Comparison of ENCODE assay signal across 8 mouse cellular contexts in genomic region chr9:51441773-51442381, GRCm38 (mm10).
DNase-seq lines count a peak whose midpoint lies in the region; ATAC-seq lines count a peak whose summit lies in the region.

No protein-coding gene starts in this region.

- 0 out of 2 replicates have a peak, but pooled peaks cover 3% of the 10 kb centered on the region for H3K4me1 ChIP-seq in forebrain, embryonic 15.5 days
- no peaks in the 10 kb centered on the region for H3K4me1 ChIP-seq in forebrain, embryonic 13.5 days
- H3K4me1 ChIP-seq in neural tube, embryonic 13.5 days (replicated peaks): peaks cover 17% of the 10 kb centered on the region

- no peak for ATAC-seq in forebrain, embryonic 15.5 days (replicated peaks)
- ATAC-seq in forebrain, embryonic 13.5 days: no peak
- peak; percentile 96 for ATAC-seq in frontal cortex, adult (ENCODE audit: low TSS enrichment)
- ATAC-seq in neural tube, embryonic 13.5 days (ENCODE audit: low read depth): peak; percentile 86

- H3K4me2 ChIP-seq in forebrain, embryonic 15.5 days (replicated peaks): no peak overlapping the region
- no peak overlapping the region for H3K4me2 ChIP-seq in forebrain, embryonic 13.5 days
- peak overlapping the region; percentile 21 for H3K4me2 ChIP-seq in neural tube, embryonic 13.5 days

- peak; percentile 61 for DNase-seq in layer of hippocampus, adult 9-11 months
- no peak for DNase-seq in ovary, adult 18-20 months (ENCODE audit: low spot score)
- no peak for DNase-seq in thymus, postnatal 14 days
- DNase-seq in ovary, postnatal 14 days (ENCODE audit: low spot score): no peak

- no peak overlapping the region for H3K9ac ChIP-seq in forebrain, embryonic 15.5 days (replicated peaks)
- H3K9ac ChIP-seq in forebrain, embryonic 13.5 days: no peak overlapping the region
- no peak overlapping the region for H3K9ac ChIP-seq in neural tube, embryonic 13.5 days

- H3K36me3 ChIP-seq in forebrain, embryonic 15.5 days: no peaks in the 10 kb centered on the region
- H3K36me3 ChIP-seq in forebrain, embryonic 13.5 days (ENCODE audit: poor library complexity, severe bottlenecking): no peaks in the 10 kb centered on the region
- H3K36me3 ChIP-seq in neural tube, embryonic 13.5 days: no peaks in the 10 kb centered on the region

- no peaks in the 10 kb centered on the region for H3K9me3 ChIP-seq in forebrain, embryonic 15.5 days
- no peaks in the 10 kb centered on the region for H3K9me3 ChIP-seq in forebrain, embryonic 13.5 days (replicated peaks)
- no peaks in the 10 kb centered on the region for H3K9me3 ChIP-seq in neural tube, embryonic 13.5 days

- H3K27me3 ChIP-seq in forebrain, embryonic 15.5 days: no peaks in the 10 kb centered on the region
- H3K27me3 ChIP-seq in forebrain, embryonic 13.5 days: no peaks in the 10 kb centered on the region
- H3K27me3 ChIP-seq in neural tube, embryonic 13.5 days: no peaks in the 10 kb centered on the region

- 0 out of 2 replicates have a peak overlapping the region, but pooled peaks have one; percentile 15 for H3K27ac ChIP-seq in forebrain, embryonic 15.5 days (replicated peaks)
- H3K27ac ChIP-seq in forebrain, embryonic 13.5 days: no peak overlapping the region
- H3K27ac ChIP-seq in neural tube, embryonic 13.5 days (replicated peaks): peak overlapping the region; percentile 73

- WGBS in forebrain, embryonic 15.5 days: 35% methylated on average over 5 of the region's 5 CpGs
- WGBS in forebrain, embryonic 13.5 days: 34% methylated on average over 5 of the region's 5 CpGs
- WGBS in neural tube, embryonic 13.5 days: 17% methylated on average over 5 of the region's 5 CpGs

- no peak overlapping the region for H3K4me3 ChIP-seq in forebrain, embryonic 15.5 days
- no peak overlapping the region for H3K4me3 ChIP-seq in forebrain, embryonic 13.5 days
- H3K4me3 ChIP-seq in neural tube, embryonic 13.5 days: no peak overlapping the region

Comparison
In these comparisons a context has a peak if more than half of its experiments do, and no peak if none do; other contexts are left out.
1. ATAC-seq: peak in frontal cortex, adult (single experiment) and neural tube, embryonic 13.5 days (single experiment); none in forebrain, embryonic 15.5 days (single experiment) and forebrain, embryonic 13.5 days (single experiment).